Mouse (Mus musculus): ENCODE measurements at regions not wholly inside any gene's neighbourhood (a gene's known extent, or its start where the extent isn't known, plus 50 kb on each side); places are given as distances from the start of the nearest gene placed in this dataset.
"Not testable (repeated sequence)": the region's sequence is repeated elsewhere in the genome, so short reads cannot be mapped to it uniquely, and the experiment has no call there.

DNA sequence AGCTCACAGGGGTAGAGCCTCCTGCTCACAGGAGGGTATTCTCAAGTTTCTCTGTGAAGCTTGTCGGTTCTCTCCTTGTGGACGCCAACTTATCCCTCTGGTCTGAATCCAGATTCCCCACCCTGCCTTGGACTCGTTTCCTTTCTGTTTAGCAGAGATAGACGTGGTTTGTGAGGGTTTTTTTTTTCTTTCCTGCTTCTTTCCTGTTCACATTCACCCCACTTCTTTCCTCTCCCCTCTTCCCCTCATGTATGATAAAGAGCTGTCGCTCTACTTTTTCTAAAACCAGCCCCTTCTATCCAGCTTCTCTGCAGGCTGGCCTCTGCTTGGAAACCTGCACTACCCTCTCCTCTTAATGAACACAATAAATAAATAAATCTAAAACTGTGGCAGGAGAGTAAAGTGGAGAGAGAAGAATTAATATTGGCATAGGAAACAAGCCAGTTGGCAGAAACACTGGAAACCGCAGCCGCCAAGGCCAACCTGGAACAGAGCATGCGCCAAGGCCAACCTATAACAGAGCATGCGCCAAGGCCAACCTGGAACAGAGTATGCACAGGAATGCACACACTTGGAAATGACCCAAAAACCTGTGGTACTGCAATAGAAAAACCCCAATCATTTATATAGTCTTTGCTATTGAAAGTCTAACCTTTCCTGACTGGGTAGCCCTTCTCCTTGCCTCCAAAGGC is 126.2 kb upstream of the Arid1b start:
- DNase-seq (ENCODE audit: low spot score in 2 of 2) = peak in 1 of 2 experiments; percentile 15

- no peak for DNase-seq (ENCODE audit: low spot score in 2 of 2)
Measured at GRCm38 (mm10) chr17:4868446-4868825, 125.7 kb upstream of the Arid1b start.

DNA sequence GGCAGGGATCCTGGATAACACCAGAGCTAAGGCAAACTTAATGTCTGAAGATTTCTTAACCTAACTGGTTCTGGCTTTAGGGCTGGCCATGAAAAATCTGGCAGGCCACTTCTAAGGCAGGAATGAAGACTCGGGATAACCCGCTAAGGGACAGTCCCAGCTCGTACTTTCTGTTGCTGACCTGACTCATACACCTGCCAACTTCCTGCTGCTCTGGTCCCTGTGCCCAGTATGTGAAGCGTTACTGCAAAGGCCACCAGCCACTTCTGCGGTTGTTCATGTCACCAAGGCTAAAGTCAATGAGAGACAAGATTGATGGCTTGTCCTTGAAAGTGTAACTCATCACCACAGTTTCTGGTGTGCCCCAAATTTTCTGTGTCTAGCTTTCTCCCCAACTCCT is 125.3 kb upstream of the Arid1b start:
- no peak for DNase-seq (ENCODE audit: low spot score in 2 of 2)

DNA sequence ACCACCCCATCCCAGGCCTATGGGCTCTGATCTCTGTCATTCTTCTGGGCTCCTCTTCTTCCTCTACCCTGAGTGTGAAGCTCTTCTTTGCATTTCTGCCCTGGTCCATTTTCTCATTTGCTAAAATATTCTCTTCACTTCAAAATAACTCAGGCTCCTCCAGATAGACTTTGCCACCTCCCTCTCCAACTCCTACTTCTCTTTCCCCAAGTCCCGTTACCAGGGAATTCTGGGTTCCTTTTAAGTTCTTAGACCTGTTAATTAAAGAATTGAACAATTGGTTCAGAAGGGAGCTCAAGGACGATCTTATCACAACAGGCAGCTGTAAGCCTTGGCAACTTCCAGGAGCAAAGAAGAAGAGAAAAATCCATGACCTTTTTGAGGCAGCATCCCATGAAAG is 122.9 kb upstream of the Arid1b start:
- DNase-seq (ENCODE audit: low spot score in 2 of 2) = no peak

GRCm38 (mm10) chr17:4874459-4874858 is 119.7 kb upstream of the Arid1b start:
- no peak for DNase-seq (ENCODE audit: low spot score in 2 of 2)

DNA sequence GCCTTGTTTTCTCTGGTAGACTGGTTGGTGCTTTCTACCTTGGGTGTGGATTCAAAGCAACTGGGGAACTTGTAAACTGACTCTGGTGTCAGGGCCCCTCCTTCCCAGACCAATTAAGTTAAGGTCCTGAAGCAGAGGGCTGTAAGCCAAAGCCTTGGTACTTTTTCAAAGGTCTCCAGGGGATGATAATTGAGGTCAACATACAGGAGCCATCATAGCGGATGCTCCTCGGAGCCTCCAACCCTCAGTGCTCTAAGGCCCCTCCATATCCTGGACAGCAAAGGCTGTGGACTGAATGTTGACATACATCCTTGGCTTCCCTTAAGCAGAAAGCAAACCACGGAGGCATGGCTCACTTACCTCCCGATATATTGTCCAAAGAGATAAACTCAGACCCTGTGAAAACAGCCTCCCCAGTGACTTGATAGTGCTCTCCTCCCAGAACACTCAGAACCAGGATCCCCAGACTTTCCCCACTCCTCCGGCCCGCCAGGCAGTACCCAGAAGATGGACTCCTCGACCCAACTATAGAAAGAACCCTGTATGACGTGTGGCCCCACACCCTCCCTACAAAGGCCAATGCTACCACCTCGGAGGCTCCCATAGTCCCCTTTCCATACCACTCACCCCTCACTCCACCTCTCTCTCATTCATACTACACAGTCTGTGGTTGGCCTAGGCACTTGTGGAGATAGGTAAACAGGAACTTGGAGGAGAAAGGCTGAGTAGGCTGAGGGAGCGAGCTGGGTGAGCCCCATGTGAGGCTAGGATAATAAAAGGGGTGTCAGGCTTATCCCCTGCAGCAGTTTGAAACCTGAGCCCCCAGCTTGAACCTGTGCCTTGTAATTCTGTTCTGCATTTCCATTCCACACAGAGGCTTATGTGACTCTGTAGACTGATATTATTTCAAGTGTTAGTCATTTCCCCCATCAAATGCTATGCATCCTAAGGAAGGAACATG is 118.8 kb upstream of the Arid1b start:
- DNase-seq (ENCODE audit: low spot score in 2 of 2) = no peak

DNA sequence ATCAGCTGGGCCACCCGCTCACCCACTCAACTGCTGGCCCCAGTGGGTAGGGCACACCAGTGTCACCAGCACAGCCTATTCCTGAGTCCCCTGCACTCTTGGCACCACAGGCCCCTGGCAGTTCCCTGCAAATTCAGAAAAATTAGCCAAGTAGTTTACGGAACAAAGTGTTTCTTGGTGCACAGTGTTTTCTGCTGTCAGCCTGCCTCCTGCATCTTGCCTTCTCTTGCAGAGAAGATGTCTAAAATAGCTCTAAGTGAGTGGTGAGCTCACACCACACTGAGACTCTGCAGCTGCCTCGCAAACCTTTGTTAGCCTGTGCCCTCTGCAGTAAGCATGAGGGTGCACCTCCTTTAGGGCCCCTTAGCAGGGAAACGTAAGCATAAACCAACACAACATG is 117.7 kb upstream of the Arid1b start:
- no peak for DNase-seq (ENCODE audit: low spot score in 2 of 2)

GRCm38 (mm10) chr17:4881473-4881872 is 112.7 kb upstream of the Arid1b start:
- no peak for DNase-seq (ENCODE audit: low spot score in 2 of 2)

DNA sequence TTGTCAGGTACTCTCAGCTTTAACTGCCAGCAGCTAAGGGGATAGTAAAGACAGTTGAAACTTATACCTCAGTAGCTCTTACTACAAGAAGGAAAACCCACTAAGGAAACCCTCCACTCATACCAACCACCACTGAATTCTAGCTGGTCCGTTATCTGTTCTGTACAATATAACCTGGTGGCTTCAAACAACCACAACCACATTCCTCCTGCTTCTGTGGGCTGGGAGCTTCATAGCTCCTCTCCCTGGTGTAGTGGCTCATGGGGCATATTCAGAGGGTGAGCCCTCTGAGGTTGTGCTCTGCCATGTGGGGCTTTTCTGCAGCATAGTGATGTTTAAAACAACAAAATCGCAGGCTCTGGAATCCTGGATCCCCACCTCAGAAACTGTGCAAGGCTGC is 110.0 kb upstream of the Arid1b start:
- DNase-seq (ENCODE audit: low spot score in 2 of 2) = no peak

GRCm38 (mm10) chr17:4884761-4885160 is 109.4 kb upstream of the Arid1b start:
- no peak for DNase-seq (ENCODE audit: low spot score in 2 of 2)

GRCm38 (mm10) chr17:4887331-4887730 is 106.8 kb upstream of the Arid1b start:
- DNase-seq (ENCODE audit: low spot score in 2 of 2) = not testable (repeated sequence)

DNA sequence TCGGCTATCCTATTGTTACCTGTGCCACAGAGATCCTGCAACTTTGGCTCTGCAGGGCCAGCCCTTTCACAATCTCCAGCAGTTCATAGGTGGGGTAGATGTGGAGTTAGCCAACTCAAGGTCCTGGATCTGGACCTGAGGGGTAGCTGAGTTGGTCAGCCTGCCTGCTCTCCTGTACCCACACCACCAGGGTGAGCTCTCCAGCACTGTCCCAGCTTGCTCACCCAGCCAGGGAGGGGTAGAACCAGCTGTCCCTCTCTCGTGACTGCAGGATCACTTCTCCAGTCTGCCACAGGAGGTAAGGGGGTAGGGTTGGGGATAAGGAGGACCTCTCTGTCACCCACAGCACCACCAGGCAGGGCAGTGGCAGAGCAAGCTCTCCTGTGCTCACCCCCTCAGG is 104.6 kb upstream of the Arid1b start:
- DNase-seq (ENCODE audit: low spot score in 2 of 2) = no peak

GRCm38 (mm10) chr17:4890131-4890530 is 104.0 kb upstream of the Arid1b start:
- DNase-seq (ENCODE audit: low spot score in 2 of 2) = no peak

GRCm38 (mm10) chr17:4891576-4891975 is 102.6 kb upstream of the Arid1b start:
- no peak for DNase-seq (ENCODE audit: low spot score in 2 of 2)

- not testable (repeated sequence) for DNase-seq (ENCODE audit: low spot score in 2 of 2)
Measured at GRCm38 (mm10) chr17:4894756-4895330, 99.3 kb upstream of the Arid1b start.

- DNase-seq (ENCODE audit: low spot score in 2 of 2) = no peak
Measured at GRCm38 (mm10) chr17:4903129-4903528, 91.0 kb upstream of the Arid1b start.

DNA sequence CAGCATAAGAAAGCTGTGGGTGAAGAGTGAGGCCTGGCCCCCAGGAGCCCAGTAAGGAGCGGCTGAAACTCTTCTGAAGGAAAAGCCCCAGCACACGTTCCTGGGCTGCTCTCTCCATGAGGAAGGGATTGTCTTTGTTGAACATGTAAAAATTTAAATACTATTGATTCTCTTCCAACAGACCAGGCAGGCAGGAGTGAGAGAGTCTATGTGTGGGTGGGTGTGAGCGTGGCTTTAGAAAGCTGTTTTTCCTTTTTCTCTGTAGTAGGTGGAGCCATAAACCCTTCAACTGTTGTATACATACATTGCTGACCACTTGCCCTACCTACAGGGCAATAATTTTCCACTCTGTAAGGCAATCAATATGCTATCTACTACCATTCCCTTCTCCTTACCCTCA is 87.6 kb upstream of the Arid1b start:
- no peak for DNase-seq (ENCODE audit: low spot score in 2 of 2)

DNA sequence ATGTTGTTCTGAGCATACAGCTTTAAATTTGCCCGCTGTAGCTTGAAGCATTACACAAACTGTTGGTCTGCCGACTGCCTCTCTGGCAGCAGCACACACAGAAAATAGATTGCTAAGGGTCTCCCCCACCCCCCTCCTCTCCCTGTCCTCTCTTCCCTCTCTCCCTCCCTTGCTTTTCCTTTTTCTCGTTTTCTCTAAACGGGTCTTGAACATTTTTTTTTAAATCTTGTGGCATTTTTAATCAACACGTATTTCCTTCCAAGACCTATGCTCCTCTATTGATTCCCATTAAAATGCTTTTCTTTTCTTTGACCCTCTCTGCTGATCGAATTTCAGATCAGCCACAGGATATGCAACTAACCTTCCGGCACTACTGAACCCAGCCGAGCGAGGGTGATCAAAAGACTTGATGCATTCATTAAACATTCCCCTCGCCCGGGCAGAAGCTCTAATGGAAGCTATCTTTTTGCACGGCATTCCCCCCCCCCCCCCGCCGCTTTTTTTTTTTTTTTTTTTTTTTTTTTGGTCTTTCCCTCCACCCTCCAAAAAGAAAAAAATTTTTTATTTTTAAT is 86.9 kb upstream of the Arid1b start:
- DNase-seq (ENCODE audit: low spot score in 2 of 2) = peak in 1 of 2 experiments; percentile 39

DNA sequence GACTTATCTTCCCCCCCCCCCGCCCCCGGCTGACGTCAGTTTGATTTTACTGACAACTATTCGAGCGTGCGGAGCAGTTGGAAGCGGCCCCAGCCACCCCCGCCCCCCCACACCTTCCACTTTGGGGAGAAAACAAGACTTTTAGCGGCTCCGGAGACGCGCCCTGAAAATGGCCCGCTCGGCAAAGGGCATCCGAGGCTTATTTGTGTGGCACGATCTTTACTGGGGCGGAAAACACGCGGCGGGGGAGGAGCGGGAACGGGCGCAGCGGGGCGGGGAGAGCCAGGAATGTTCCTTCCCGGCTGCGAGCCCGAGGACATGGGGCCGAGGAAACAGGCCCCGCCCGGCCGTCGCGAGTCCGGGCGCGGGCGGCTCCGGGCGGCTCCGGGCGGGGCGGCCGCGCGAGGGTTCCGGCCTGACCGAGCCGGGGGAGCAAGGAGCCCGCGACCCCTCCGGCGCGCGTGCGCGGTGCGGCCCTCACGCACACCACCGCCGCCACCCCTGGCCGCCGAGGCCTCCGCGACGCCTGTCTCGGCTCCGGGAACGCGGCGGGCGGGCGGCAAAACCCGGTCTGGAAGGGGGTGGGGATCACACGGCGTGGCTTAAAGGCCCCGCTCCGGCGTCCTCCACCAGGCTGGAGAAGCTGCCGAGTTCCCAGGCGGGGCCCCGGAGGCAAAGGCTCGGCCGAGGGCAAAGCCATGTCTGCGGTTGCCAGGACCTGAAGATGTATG is 86.1 kb upstream of the Arid1b start:
- peak; percentile 93 for DNase-seq (ENCODE audit: low spot score in 2 of 2)

DNA sequence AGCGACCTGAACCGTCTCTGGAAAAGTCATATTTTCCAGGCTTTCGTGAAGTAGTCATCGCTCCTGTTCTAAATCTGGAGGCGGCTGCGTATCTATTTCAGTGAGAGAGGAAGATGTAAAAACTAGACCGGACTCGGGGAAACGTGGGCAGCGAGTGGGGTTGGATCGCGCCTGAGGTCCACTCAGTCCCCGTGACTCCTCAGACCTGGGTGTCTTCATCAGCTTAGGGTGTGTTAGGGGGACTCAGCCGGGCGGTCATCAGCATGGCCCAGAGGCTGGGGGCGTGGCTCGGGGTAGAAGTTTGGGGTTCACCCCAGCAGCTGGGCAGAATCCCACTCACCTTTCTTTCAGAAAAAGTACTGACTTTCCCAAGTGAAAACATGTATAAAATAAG is 85.6 kb upstream of the Arid1b start:
- DNase-seq (ENCODE audit: low spot score in 2 of 2) = no peak

GRCm38 (mm10) chr17:4910182-4910581 is 84.0 kb upstream of the Arid1b start:
- DNase-seq (ENCODE audit: low spot score in 2 of 2) = no peak

Measured in gastrocnemius, postnatal 4 days (tissue).